Mouse (Mus musculus) mouse embryonic stem cell (cell line): ENCODE measurements around the gene Emilin3.

Source experiments
- in situ Hi-C, 2 experiments: fragments of 300-500 bp; cut with MboI; formaldehyde crosslinking; loops; 1 replicate in 1 of 2; 3 replicates in 1 of 2; pipeline ENCODE4 v1.14.3; 2019 to 2020; ENCODE audit warnings: low sequenced_read_pairs in 2 of 2, low pct_unique_long_range_greater_than_20kb in 1 of 2, mixed read lengths in 1 of 2; ENCODE audit not compliant: unreplicated experiment in 1 of 2

Emilin3 gene

DNA sequence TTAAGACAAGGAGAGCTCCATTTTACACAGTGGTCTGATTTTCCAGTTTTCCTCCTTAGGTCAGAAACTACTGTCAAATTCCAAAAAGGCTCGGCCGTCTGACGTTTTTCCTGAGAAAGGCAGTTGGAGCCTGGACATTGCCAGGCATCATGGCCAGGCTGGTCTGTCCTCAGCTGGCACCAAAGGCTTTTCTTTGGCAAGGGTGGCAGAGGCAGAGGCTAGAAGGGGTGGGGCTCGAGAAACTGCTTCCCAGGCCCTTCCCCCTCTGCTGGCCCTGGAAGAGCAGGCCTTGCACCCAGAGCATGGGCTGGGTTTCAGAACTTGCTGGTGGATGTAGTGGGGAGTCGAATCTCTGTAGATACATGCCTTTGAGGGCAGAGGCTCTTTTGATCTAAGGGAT lies 29.7 kb downstream of the Emilin3 start:
- in situ Hi-C loops = loop anchor here (10.0 kb wide), 2 partner anchors 278 to 288 kb away; no protein-coding TSS in a partner anchor

GRCm38 (mm10) chr2:160881462-160882101 lies 30.5 kb downstream of the Emilin3 start:
- in situ Hi-C loops = loop anchor here (10.0 kb wide), 2 partner anchors 277 to 287 kb away; no protein-coding TSS in a partner anchor

DNA sequence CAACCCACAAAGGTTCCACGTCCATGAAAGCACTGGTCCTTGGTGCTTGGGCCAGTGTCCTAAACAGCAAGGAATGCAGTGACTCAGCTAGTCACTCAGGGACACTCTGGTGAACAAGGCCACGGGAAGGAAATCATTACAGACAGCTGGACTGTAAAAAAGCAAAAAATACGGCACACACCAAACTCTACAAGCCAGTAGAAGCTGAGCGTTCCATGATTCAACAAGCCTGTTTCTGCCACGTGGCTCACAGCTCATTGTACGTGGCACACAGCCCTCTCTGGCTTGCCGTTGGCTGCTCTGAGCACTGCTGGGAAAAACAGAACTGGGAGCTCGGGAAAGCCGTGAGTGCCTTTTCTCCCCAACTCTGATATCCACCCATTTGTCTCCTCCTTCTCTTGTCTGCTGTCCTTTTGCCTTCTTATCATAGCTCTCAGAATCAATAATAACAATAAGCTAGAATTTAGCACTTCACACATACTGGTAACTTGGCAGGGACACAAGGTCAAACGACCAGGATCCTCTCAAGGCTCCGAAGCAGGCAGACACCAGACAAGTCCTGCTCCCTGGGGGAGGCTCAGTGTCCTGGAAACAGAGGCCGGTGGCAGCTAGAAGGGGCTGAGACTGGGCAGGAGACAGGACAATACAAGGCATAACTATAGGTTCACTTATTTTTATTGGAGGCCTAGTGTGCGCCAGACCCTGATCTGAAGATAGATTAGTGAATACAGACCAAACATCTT lies 31.5 kb downstream of the Emilin3 start, which contains the start of gene Lpin3:
TSS of gene Lpin3 (plus strand) at position 218 of the 743 bp plus-strand sequence.
- in situ Hi-C loops = loop anchor here (10.0 kb wide), 2 partner anchors 276 to 286 kb away; no protein-coding TSS in a partner anchor

DNA sequence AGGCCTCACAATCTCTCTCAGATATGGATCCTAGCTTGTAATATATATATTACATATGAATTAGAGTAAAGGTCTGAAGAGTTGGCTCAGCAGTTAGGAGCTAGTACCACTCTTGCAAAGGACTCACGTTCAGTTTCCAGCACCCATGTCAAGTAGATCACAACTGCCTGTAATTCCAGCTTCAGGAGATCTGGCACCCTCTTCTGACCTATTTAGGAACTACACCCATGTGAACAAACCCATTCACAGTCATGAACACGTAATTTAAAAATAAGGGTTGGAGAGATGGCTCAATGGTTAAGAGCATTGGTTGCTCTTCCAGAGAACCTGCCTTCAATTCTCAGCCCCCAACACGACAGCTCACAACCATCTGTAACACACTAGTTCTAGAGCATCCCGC lies 36.0 kb downstream of the Emilin3 start:
- in situ Hi-C loops = no loop called here

DNA sequence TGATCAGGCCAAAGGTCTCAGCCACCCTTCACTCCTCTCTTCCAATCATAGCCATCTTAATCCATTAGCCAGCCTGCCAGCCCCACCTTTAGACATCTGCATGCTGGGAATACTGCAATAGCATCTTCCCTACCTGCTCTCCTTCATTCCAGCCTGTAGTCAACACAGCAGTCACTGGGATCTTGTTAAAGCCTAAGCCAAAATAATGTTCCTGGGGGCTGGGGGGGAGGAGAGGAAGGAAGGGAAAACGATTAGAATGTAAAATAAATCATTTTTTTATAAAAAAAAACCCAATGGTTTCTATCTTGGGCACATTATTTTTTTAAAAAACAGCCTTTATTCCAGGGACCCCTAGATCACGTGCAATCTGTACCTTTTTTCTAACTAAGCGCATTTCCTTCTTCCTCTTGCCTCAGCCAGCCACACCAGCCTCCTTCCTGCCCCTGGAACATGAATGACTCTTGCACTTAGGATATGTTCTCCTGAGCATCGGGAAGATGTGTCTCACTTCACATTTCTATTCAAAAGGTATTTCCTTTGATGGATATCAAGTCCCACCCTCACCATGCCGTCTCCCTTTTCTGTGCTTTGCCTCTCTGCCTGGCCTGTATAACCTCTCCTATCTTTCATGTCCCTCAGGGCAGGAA lies 37.8 kb downstream of the Emilin3 start:
- in situ Hi-C loops = no loop called here

DNA sequence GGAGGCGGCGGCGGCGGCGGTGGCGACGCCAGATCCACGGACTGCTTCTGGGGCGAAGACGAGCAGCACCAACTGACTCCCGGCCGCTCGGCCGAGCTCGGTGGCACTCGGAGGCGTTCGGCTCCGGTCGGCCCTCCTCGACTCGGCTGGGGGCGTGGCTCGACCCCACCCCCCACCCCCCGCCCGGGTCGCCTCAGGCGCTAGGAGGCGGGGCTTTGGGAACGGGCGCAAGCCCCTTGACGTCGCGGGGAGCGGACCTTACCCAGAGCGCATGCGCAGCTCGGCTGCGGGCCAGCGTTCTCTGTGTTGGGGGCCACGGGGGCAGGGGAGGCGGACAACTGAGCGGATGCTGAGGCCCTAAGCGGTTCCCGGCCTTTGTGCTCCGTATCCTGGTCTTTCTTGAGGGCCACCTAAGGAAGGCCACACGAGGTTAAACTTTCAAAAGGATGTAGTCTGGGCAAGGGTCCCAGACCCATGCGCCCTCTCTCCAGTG lies 39.2 kb downstream of the Emilin3 start, which contains the start of gene Zhx3:
TSS of gene Zhx3 (minus strand) at position 109 of the 493 bp plus-strand sequence.
- in situ Hi-C loops = no loop called here

GRCm38 (mm10) chr2:160872395-160872794 lies 39.7 kb downstream of the Emilin3 start:
- in situ Hi-C loops = no loop called here

DNA sequence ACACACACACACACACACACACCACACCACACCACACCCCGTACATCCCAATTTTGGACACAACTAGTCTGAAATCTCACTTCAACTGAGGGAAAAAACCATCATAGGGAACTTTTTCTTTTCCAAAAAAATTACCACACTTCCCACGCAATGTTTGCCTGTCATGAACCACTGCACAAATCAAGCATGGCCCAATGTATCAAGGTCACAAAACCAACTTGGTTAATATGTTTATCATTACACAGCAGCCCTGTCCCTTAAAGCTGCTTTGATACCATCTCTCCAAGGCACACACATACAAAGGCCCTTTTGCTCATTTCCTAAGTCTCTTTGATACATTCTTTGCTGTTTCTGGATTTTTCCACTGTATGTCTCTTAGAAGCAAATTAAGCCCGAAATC lies 40.8 kb downstream of the Emilin3 start:
- in situ Hi-C loops = no loop called here

DNA sequence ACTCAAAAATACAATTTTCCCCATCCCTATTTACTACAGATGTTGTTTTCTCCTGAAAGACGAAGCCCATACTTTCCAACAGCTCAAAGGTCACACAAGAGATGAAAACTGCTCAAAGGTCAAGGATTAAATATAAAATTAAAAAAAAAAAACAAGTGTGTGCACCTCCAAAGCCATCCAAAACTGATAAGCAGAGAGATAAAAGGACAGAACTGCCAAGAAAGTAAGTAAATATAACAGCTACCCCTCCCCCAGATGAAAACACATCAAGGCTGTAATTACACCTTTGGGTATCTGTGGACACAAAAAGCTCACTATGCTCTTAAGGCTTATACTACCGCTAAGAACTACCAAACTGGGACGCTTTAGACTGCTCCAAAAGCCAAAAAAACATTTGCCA lies 42.7 kb downstream of the Emilin3 start:
- in situ Hi-C loops = no loop called here

- in situ Hi-C loops = no loop called here
These were observed 46.9 kb downstream of the Emilin3 start for GRCm38 (mm10) chr2:160865266-160865665.

DNA sequence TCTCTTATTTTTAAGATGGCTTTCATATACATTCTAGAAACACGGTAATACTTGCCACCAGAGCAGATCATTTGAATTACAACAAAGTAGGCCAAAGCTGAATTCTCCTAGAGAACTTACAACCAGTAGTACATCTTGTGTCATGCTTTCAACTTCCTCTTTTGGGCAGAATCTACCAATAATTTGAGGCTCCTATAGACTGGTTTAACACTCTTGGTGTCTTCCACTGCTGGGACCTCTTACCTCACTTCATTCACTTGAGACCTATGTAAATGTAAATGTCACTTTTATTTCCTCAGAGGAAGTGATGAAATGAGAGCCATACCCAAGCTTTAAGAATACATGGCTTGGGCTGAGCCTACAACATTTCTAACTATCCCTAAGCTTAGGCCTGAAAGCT lies 48.0 kb downstream of the Emilin3 start:
- in situ Hi-C loops = no loop called here

GRCm38 (mm10) chr2:160860363-160860762 lies 51.8 kb downstream of the Emilin3 start:
- in situ Hi-C loops = no loop called here
